Mouse (Mus musculus): ENCODE measurements around the gene Jtb. TPM values are rescaled to one million over a fixed set of nuclear protein-coding genes. Genes with fewer than 3 reads are reported as not detected.

The Jtb gene
- total and polyA plus RNA-seq, 3 experiments: 103 to 107 TPM; not detected in 1

GRCm38 (mm10) chr3:90247960-90248745 is 16.8 kb downstream of the Jtb start, which contains the start of gene Slc39a1 (continued):
- TF ChIP-seq UBTF (IDR thresholded peaks at IDR 0.05; ENCODE audit: borderline replicate concordance, insufficient read depth, low read depth, low read length) (0 out of 2 replicates have a peak, but pooled peaks have one; percentile 40), EP300 (IDR thresholded peaks at IDR 0.05; ENCODE audit: low read depth in 1 of 2, low read length in 2 of 2) (no peak), POLR2AphosphoS2 (IDR thresholded peaks at IDR 0.05; ENCODE audit: low read length) (peak; percentile 79; the same call in 1 of the 2 replicates), BHLHE40 (IDR thresholded peaks at IDR 0.05; ENCODE audit: borderline replicate concordance, low read depth, low read length) (no peak; the same call in 1 of the 2 replicates), HCFC1 (IDR thresholded peaks at IDR 0.05; ENCODE audit: low read depth, low read length) (peak; percentile 71), MAFK (IDR thresholded peaks at IDR 0.05; ENCODE audit: borderline replicate concordance, low read depth, low read length) (no peak), RCOR1 (IDR thresholded peaks at IDR 0.05; ENCODE audit: low read depth, low read length) (no peak), ELF1 (IDR thresholded peaks at IDR 0.05; ENCODE audit: low read depth, low read length) (no peak; the same call in 1 of the 2 replicates), ZKSCAN1 (IDR thresholded peaks at IDR 0.05; ENCODE audit: low read depth, low read length) (no peak), ZNF384 (IDR thresholded peaks at IDR 0.05; ENCODE audit: low read depth, low read length) (no peak)

- Histone ChIP-seq H3K27me3 (ENCODE audit: control insufficient read depth in 1 of 2, insufficient read depth in 2 of 2, low read length in 2 of 2) (no peaks in the 10 kb centered on the region), H3K9ac (ENCODE audit: control insufficient read depth, low read depth, low read length, poor library complexity, severe bottlenecking) (peak overlapping the region; percentile 78), H3K36me3 (ENCODE audit: control insufficient read depth in 1 of 2, insufficient read depth in 2 of 2, low read length in 2 of 2) (peaks cover 0 to 7% of the 10 kb centered on the region in 2 experiments; a peak in 2 of 4 replicates), H3K27ac (ENCODE audit: control insufficient read depth, low read depth, low read length) (no peak overlapping the region), H3K79me2 (ENCODE audit: control insufficient read depth, insufficient read depth, low read length, poor library complexity) (peaks cover 7% of the 10 kb centered on the region), H3K4me3 (ENCODE audit: control insufficient read depth in 1 of 2, insufficient read depth in 1 of 2, low read depth in 2 of 2, low read length in 2 of 2) (peak overlapping the region; percentile 72 to 98), H3K4me1 (ENCODE audit: control insufficient read depth in 1 of 2, insufficient read depth in 2 of 2, low read length in 2 of 2) (peaks cover 7 to 10% of the 10 kb centered on the region in 2 experiments; a peak in 2 of 4 replicates), H3K9me3 (replicated peaks; ENCODE audit: insufficient read depth, low read length) (no peaks in the 10 kb centered on the region)
- DNase-seq (ENCODE audit: low read depth, low spot score): no peak
- TF ChIP-seq RAD21 (IDR thresholded peaks at IDR 0.05; ENCODE audit: low read depth, low read length) (no peak), UBTF (IDR thresholded peaks at IDR 0.05; ENCODE audit: borderline replicate concordance, insufficient read depth, low read depth, low read length) (no peak), ZKSCAN1 (IDR thresholded peaks at IDR 0.05; ENCODE audit: low read depth, low read length) (no peak), CTCF (IDR thresholded peaks at IDR 0.05 in 2 of 3, conservative IDR thresholded peaks at IDR 0.05 in 1 of 3; ENCODE audit: control insufficient read depth in 1 of 3, insufficient read depth in 1 of 3, low read depth in 2 of 3, low read length in 3 of 3, poor library complexity in 1 of 3, severe bottlenecking in 1 of 3) (no peak), MYB (IDR thresholded peaks at IDR 0.05; ENCODE audit: low read depth, low read length) (no peak), POLR2AphosphoS5 (IDR thresholded peaks at IDR 0.05; ENCODE audit: borderline replicate concordance, low read depth, low read length) (no peak), MAX (IDR thresholded peaks at IDR 0.05; ENCODE audit: low read length) (no peak), POLR2AphosphoS2 (IDR thresholded peaks at IDR 0.05; ENCODE audit: low read length) (no peak), NELFE (IDR thresholded peaks at IDR 0.05; ENCODE audit: low read depth, low read length) (no peak), ELF1 (IDR thresholded peaks at IDR 0.05; ENCODE audit: low read depth, low read length) (no peak), USF2 (IDR thresholded peaks at IDR 0.05; ENCODE audit: borderline replicate concordance in 1 of 2, insufficient read depth in 1 of 2, low read depth in 1 of 2, low read length in 2 of 2) (no peak), MAFK (IDR thresholded peaks at IDR 0.05; ENCODE audit: borderline replicate concordance, low read depth, low read length) (no peak), TBP (IDR thresholded peaks at IDR 0.05; ENCODE audit: low read depth, low read length) (no peak), TCF12 (IDR thresholded peaks at IDR 0.05; ENCODE audit: low read depth, low read length) (no peak)
These were observed 17.3 kb downstream of the Jtb start for GRCm38 (mm10) chr3:90248746-90249100.
